Mouse (Mus musculus) cerebral cortex, adult 2 months (tissue): ENCODE results near the gene Nudc.

Experiments used
- WGBS: fragments of 180-500 bp; shearing (Covaris S2); methylation state at CpG from one replicate; pipeline ENCODE4 v1.1.7; 2018; 5-methylcytosine and 5-hydroxymethylcytosine counted together

The Nudc gene

DNA sequence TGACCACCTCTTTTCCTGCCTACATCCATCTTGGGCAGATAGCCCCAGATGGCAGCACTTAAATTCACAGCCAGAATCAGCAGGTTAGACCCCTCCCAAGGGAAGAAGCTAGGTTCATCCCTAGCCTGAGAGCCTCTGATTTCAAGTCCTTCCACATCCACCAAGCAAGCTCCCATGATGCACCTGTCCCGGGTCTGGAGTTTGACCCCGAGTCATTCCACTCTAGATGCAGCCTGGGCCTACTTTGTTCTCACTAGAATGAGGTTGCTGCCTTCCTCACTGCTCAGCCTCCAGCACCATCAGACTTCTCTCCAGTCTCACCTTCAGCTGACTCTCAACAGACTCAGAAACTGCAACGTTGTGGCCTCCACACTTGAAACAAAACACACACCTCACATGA, 9.7 kb downstream of the Nudc start:
- WGBS, result 89% methylated on average over 3 of the region's 3 CpGs

DNA sequence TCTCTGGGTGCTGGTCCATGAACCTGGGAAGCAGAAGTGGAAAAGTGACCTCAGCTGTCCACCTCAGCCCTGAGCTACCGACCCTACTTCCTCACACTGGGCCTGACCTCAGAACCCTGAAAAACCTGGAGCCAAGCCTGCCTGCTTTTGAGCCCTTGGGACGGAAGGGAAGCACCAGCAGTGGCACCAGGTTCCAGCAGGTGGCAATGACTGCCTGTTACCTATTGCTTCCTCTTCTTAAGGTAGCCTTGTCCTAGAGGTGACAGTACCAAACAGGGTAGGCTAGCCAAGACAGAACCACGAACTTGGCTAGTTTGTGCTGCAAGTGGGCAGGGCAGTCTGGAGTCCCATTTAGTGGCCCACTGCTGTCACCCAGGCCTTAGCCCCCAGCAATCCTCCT, 13.0 kb downstream of the Nudc start:
- WGBS, result 88% methylated on average over 3 of the region's 3 CpGs

GRCm38 (mm10) chr4:133527788-133528187, 18.0 kb downstream of the Nudc start:
- 78% methylated on average over 16 of the region's 16 CpGs for WGBS

DNA sequence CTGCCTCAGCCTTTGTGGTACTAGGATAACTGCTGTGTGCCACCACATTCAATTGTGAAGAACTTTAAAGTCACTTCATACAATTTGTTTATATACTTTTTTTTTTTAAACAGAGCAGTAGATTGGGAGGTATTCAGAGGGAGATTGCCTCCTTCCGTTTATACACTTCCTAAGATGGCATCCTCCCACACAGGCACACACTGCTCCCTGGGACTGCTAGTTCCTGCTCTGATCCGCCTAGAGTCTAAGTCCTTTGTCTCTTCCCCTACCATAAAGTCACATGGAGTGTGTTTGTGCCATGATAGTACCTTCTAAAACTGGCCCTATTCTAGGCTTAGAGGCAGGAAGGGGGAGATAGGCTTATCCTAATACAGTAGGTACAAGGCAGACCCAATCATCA, 24.3 kb downstream of the Nudc start:
- 28% methylated on average over 2 of the region's 2 CpGs for WGBS

- 10% methylated on average over 25 of the region's 25 CpGs for WGBS
Observed at GRCm38 (mm10) chr4:133519369-133519665, 26.5 kb downstream of the Nudc start.

DNA sequence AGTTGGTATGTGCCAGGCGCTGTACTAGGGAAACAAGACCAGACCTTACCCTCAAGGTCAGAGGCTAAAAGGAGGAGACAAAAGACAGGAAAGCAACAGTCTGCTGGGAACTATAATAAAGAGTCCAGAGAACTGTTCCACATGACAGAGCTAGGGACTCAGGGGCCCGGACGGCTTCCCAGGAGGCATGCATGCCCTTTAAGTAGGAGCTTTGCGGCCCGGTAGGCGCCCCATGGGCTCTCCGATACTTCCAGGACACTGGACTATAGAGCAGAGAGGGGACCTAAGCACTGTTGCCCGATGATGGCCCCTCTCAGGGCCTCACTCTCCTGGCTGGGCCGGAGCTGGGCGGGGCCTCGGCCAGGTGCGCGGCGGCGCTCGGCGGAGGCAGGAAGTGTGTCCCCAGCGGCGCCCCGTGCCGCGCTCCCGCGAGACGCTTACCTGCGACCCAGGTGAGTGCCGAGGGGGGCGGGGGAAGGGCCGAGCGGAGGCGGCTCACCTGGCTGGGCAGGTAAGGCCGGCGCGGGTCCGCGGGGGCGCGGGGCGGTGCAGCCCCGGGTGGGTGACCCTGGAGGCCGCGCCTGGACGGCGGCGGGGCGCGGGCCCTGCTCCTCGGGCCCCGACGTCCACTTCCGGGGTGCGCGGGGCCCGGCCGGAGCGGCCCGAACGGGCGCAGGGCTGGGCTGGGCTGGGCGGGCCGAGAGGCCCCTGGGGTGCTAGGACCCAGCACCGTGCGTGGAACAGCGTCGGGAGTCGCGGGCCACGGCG, 27.0 kb downstream of the Nudc start, which contains the start of gene Kdf1:
TSS of gene Kdf1 (plus strand) at position 363 of the 768 bp plus-strand sequence.
- WGBS, result 9% methylated on average over 69 of the region's 69 CpGs

- 7% methylated on average over 8 of the region's 8 CpGs for WGBS
Observed at GRCm38 (mm10) chr4:133512972-133513371, 32.8 kb downstream of the Nudc start.

DNA sequence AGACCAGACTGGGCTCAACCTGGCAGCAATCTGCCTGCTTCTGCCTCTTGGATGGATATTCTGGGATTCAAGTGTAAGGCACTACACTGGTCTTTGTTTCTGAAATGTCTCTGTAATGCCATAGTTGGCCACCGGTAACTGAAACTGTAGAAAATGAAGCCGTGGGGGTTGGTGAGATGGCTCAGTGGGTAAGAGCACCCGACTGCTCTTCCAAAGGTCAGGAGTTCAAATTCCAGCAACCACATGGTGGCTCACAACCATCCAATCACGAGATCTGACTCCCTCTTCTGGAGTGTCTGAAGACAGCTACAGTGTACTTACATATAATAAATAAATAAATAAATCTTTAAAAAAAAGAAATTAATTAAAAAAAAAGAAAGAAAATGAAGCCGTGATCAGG, 33.3 kb downstream of the Nudc start:
- 41% methylated on average over 5 of the region's 5 CpGs for whole genome bisulfite sequencing

DNA sequence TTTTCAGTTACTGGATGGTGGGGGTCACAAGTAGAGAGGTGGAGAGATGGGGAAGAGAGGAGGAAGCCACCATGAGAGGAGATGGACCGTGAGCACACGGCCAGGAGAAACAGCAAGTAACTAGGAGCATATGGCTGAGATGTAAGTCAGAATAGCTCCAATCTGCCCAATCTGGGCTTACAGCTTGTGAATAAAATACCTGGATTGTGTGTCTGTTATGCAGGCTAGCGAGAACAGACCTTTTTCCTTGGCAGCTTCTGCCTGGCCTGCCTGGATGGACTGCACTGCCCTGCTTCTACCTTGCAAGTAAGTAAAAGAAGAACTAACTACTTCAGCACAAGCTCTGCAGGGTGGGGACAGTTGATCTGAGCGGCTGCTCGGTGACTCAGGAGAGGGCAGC, 34.7 kb downstream of the Nudc start:
- WGBS, result 66% methylated on average over 5 of the region's 5 CpGs

GRCm38 (mm10) chr4:133508990-133509389, 36.8 kb downstream of the Nudc start:
- WGBS, result 27% methylated on average over 7 of the region's 7 CpGs

GRCm38 (mm10) chr4:133506573-133506972, 39.2 kb downstream of the Nudc start:
- 83% methylated on average over 5 of the region's 5 CpGs for WGBS

- WGBS, result 32% methylated on average over 9 of the region's 9 CpGs
Observed at GRCm38 (mm10) chr4:133504755-133505485, 40.9 kb downstream of the Nudc start.

- 35% methylated on average over 5 of the region's 5 CpGs for WGBS
Observed at GRCm38 (mm10) chr4:133504300-133504699, 41.5 kb downstream of the Nudc start.

- 44% methylated on average over 7 of the region's 7 CpGs for WGBS
Observed at GRCm38 (mm10) chr4:133501514-133501913, 44.3 kb downstream of the Nudc start.

DNA sequence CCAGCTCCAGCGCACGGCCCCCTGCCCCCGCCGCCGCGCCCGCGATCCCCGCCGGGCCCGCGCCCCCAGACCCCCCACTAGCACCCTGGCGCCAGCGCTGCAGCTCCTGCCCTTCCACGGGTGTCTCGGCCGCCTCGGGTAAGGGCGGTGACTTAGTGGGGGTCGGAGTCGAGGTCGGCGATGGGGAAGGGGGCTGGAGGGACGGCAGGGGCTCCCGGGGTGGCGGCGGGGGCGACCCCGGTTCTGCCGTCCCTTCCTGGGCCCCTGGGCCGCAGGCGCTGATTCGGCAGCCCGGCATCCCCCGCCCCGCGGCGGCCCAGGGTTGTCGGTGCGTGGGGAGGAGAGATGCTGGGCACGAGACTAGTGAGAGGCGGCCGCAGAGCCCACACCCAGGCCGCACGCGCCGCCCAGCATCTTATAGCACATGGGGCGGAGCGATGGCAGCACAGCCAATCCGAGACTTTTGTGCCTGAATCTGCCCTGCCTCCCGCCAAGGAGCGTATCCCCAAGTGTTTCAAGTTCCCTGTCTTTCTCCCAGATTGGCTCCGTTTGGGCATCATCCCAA, 47.6 kb downstream of the Nudc start, which contains the start of gene Trnp1:
TSS of gene Trnp1 (minus strand) at position 391 of the 565 bp plus-strand sequence.
- WGBS, result under 1% methylated on average over 49 of the region's 53 CpGs

- under 1% methylated on average over 55 of the region's 70 CpGs for WGBS
Observed at GRCm38 (mm10) chr4:133497461-133498159, 48.2 kb downstream of the Nudc start.

DNA sequence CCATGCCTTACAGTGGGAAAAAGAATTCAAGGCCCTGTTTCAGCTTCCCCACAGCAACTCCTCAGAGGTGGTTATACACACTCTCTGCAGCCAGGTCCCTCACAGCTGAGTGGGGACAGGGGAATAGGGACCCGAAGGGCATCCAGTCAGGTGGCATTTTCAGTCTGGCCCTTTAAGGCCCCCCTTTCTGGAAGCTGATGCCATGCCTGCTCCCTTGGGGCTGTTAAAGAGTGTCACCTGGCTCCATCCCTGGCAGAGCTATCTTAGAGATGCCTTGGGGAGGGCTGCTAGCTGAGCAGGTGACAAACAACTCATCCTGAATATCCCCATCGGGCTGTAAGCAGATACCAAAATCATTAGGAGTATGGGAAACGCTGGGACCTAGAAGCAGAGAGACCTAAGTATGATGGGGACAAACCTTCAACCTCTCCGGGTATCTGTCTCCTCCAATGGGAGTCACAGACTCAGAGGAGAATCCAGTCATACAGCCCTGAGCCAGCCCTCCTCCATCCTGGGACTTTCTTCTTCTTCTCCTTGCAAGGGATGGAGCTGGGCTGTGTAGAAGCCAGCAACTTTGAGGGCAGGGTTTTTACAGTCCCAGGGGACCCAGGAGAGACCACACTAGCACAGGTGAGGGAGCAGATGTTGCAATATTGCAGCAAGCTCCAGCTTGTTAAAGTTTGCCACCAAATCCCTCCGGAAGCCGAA, 48.9 kb downstream of the Nudc start:
- 16% methylated on average over 6 of the region's 6 CpGs for WGBS

DNA sequence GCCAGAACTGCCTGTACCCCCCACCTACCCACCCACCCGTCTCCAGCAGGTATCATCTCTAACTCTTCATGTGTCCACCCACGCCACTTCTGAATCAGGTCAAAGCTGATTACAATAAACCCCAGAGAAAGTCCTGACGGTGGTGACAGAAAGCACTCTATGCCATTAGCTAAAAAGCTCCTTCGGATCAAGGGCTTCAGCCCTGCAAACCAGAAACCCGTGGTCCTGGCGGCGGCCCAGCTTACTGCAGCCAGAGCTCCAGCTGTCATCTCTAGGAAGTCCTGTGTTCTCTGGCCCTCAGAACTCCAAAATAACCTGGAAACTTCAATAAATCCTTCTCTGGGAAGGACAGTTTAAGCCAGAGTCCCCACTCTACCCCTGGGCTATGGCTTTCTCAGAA, 50.1 kb downstream of the Nudc start:
- WGBS, result 21% methylated on average over 7 of the region's 7 CpGs

GRCm38 (mm10) chr4:133494867-133495266, 50.9 kb downstream of the Nudc start:
- 66% methylated on average over 4 of the region's 4 CpGs for WGBS

DNA sequence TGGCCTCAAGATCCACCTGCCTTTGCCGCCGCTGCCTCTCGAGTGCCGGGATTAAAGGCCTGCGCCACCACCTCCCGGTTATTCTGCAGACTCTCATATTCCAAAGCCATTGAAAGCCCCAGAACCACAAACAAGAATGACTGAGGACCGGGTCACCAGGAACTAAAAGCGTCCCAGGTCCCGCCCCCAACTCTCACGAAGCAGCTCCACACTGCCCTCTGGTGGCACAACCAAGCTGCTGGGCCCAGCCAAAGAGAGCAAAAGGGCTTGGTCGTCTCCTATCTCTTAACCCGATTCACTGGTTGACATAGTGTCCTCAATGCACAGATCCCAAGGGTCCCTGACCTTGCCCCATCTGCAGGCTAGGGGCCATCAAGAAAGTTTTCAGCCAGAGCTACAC, 51.4 kb downstream of the Nudc start:
- 2% methylated on average over 12 of the region's 12 CpGs for whole genome bisulfite sequencing

DNA sequence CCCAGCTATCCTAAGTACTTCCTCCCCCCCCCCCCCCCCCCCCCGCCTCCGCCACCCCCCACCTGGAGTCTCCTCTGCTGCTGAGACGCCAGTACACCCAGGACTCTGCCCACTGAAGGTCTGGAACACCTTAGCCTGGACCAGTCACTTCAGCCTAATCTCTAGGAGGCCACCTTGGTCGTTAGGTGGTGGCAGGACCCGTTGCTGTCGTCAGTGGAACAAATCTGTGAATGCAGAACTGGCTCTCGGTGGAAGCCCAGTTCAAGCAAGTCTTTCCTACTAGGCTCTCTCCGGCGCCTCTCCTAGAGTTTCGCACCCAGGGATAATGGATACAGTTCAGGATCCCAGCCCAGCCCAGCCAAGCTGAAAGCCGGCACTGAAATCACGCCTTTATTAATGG, 51.9 kb downstream of the Nudc start:
- 14% methylated on average over 12 of the region's 12 CpGs for WGBS

GRCm38 (mm10) chr4:133491800-133492199, 54.0 kb downstream of the Nudc start:
- 63% methylated on average over 10 of the region's 10 CpGs for WGBS
